Mouse (Mus musculus) small intestine, adult 2 months (tissue): ENCODE data around the gene Cpa1. TPM values are rescaled to one million over a fixed set of nuclear protein-coding genes. Genes with fewer than 3 reads are reported as not detected.

Source experiments
- H3K27ac ChIP-seq: fragments of 200-500 bp; 2 replicates; pipeline ENCODE4 v1.5.1; 2012; ENCODE audit warnings: low read depth, low read length, control low read depth, inconsistent platforms; ENCODE audit not compliant: insufficient read depth
- H3K27me3 ChIP-seq: fragments of 200-500 bp; 2 replicates; pipeline ENCODE4 v1.6.1; 2012; ENCODE audit warnings: mild to moderate bottlenecking, moderate library complexity, low read length, inconsistent platforms; ENCODE audit not compliant: control insufficient read depth, insufficient read depth
- H3K36me3 ChIP-seq: fragments of 200-500 bp; 2 replicates; pipeline ENCODE4 v1.6.1; 2012; ENCODE audit warnings: mild to moderate bottlenecking, low read length, control low read depth, inconsistent platforms; ENCODE audit not compliant: control insufficient read depth, insufficient read depth
- H3K4me1 ChIP-seq: fragments of 200-500 bp; 2 replicates; pipeline ENCODE4 v1.6.1; 2012; ENCODE audit warnings: low read length, inconsistent platforms, mixed read lengths; ENCODE audit not compliant: control insufficient read depth, insufficient read depth, insufficient read length
- H3K4me3 ChIP-seq: fragments of 200-500 bp; 2 replicates; pipeline ENCODE4 v1.5.1; 2012; ENCODE audit warnings: low read depth, mild to moderate bottlenecking, control low read depth, inconsistent platforms, low read length, moderate library complexity
- CTCF ChIP-seq: fragments of 200-500 bp; IDR thresholded peaks from 2 replicates; pipeline ENCODE4 v1.5.1; 2012; ENCODE audit warnings: low read depth, mild to moderate bottlenecking, control low read depth, inconsistent platforms, low read length, moderate library complexity, mixed read lengths; ENCODE audit not compliant: insufficient replicate concordance, insufficient read length; ENCODE audit errors: extremely low read depth
- POLR2A ChIP-seq: fragments of 200-500 bp; IDR thresholded peaks from 2 replicates; pipeline ENCODE4 v1.6.1; 2012; ENCODE audit warnings: low read depth, mild to moderate bottlenecking, control low read depth, inconsistent platforms, low read length, moderate library complexity
- WGBS: fragments of 180-500 bp; shearing (Covaris S2); methylation state at CpG from one replicate; pipeline ENCODE4 v1.1.7; 2018; 5-methylcytosine and 5-hydroxymethylcytosine counted together
- polyA plus RNA-seq: library from polyadenylated mRNA; depleted of rRNA; stranded (reverse); fragments of >200 nt; gene quantifications from 2 replicates; pipeline ENCODE4 v1.2.3, GENCODE M21; 2012; rRNA removed

The Cpa1 gene
- polyA plus RNA-seq, 1 experiment = 10.6 TPM

GRCm38 (mm10) chr6:30680442-30680841 lies 41.4 kb downstream of the Cpa1 start:
- TF ChIP-seq POLR2A (no peak), CTCF (no peak)

GRCm38 (mm10) chr6:30681935-30682900 lies 43.2 kb downstream of the Cpa1 start:
- TF ChIP-seq CTCF = no peak
- TF ChIP-seq POLR2A = no peak
- Histone ChIP-seq H3K27me3 (no peaks in the 10 kb centered on the region), H3K36me3 (no peaks in the 10 kb centered on the region), H3K4me1 (no peaks in the 10 kb centered on the region), H3K4me3 (no peak overlapping the region), H3K27ac (no peak overlapping the region)
- WGBS = 52% methylated on average over 13 of the region's 13 CpGs

More at GRCm38 (mm10) chr6:30680442-30680841, 41.4 kb downstream of the Cpa1 start:
- H3K4me3 ChIP-seq = no peak overlapping the region
- no peak overlapping the region for H3K27ac ChIP-seq
- H3K4me1 ChIP-seq = no peaks in the 10 kb centered on the region
- 92% methylated on average over 7 of the region's 7 CpGs for WGBS
- no peaks in the 10 kb centered on the region for H3K36me3 ChIP-seq
- no peaks in the 10 kb centered on the region for H3K27me3 ChIP-seq

DNA sequence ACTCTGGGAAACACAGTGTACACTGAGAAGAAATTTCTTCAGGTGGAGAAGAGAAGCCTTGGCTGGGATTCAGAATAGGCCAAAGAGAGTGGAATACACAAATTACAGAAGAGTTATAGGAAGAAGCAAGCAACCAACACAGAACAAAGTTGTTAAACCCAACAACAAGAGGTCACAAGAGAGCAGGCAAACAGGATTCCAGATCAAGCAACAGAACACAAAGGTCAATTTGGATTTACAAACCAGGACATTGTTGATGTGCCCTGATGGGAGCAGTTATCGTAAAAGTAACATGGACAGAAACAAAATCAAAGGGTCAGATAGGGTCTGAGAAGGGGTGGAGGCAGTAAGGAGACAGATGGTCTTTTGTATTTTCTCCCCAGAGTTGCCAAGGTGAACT lies 45.6 kb downstream of the Cpa1 start:
- Histone ChIP-seq H3K27ac (no peak overlapping the region), H3K4me3 (no peak overlapping the region), H3K27me3 (no peaks in the 10 kb centered on the region), H3K36me3 (no peaks in the 10 kb centered on the region), H3K4me1 (no peaks in the 10 kb centered on the region)
- TF ChIP-seq POLR2A (no peak), CTCF (no peak)
- WGBS = 88% methylated on average over 1 of the region's 1 CpGs

GRCm38 (mm10) chr6:30687198-30687597 lies 48.2 kb downstream of the Cpa1 start:
- H3K4me1 ChIP-seq = no peaks in the 10 kb centered on the region
- no peak overlapping the region for H3K4me3 ChIP-seq
- WGBS = 90% methylated on average over 7 of the region's 7 CpGs
- no peaks in the 10 kb centered on the region for H3K36me3 ChIP-seq
- no peak for TF ChIP-seq POLR2A
- TF ChIP-seq CTCF = no peak
- no peak overlapping the region for H3K27ac ChIP-seq
- no peaks in the 10 kb centered on the region for H3K27me3 ChIP-seq

DNA sequence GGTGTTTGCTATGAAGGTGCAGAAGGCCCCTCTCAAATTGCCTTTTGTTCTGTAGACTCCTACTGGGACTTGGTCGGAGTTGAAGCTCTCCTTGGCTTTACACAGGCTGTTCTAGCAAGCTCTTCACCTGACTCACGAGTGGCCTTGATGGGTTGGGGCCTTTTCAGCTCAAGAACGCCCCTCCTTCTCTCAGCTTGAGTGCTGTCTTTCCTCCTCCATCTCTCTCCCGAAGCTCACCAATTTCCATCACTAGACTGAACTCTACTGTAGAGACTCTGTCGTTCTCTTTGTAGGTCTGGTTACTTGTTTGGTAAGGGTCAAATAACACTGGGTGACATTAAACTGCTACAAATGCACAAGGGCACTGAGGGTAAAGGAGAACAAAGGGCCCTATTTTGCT lies 53.8 kb downstream of the Cpa1 start:
- Histone ChIP-seq H3K36me3 (no peaks in the 10 kb centered on the region), H3K27me3 (no peaks in the 10 kb centered on the region), H3K4me1 (peaks cover 3% of the 10 kb centered on the region; the same call in 1 of the 2 replicates), H3K27ac (no peak overlapping the region), H3K4me3 (peak overlapping the region; percentile 99)
- WGBS = 66% methylated on average over 5 of the region's 5 CpGs
- no peak for TF ChIP-seq CTCF
- no peak for TF ChIP-seq POLR2A

- peaks cover 3% of the 10 kb centered on the region; the same call in 1 of the 2 replicates for H3K4me1 ChIP-seq
- peak within 1 kb of the TSS; percentile 32; the same call in 1 of the 2 replicates for H3K27ac ChIP-seq
- peak within 1 kb of the TSS; percentile 99 for H3K4me3 ChIP-seq
- H3K36me3 ChIP-seq = no peaks in the 10 kb centered on the region
- TF ChIP-seq CTCF (no peak), POLR2A (no peak)
- WGBS = under 1% methylated on average over 52 of the region's 52 CpGs
- no peaks in the 10 kb centered on the region for H3K27me3 ChIP-seq
Observed at GRCm38 (mm10) chr6:30693350-30693991, 54.5 kb downstream of the Cpa1 start, which contains the start of gene Cep41. Gene Cep41 (minus strand): TSS chr6:30693749.

DNA sequence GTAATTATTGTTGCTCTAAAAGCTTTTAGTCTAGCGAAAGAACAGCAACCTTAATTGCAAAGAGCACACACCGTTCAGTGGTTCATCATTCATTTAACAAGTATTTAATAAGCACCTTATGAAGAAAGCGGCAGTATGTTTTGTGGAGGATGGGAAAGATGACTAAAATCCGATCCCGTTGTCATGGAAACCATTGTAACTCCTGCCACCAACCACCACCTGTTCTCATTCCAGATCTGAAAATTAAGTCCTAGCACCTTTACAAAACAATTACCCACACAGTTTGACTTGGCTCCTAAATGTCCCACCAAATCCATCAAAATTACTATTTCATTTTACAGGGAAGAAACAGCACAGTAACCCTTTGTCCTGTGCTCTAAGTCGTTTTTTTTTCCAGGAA lies 55.2 kb downstream of the Cpa1 start:
- WGBS = 41% methylated on average over 6 of the region's 6 CpGs

More for the DNA sequence above, 55.2 kb downstream of the Cpa1 start:
- no peaks in the 10 kb centered on the region for H3K36me3 ChIP-seq
- H3K4me1 ChIP-seq = peaks cover 3% of the 10 kb centered on the region; the same call in 1 of the 2 replicates
- H3K4me3 ChIP-seq = no peak overlapping the region
- H3K27ac ChIP-seq = no peak overlapping the region
- TF ChIP-seq CTCF (no peak), POLR2A (no peak)
- H3K27me3 ChIP-seq = no peaks in the 10 kb centered on the region

Other genes with a start within 250 kb of the Cpa1 start
- gene Zc3hc1, start 248.2 kb upstream of the Cpa1 start, polyA plus RNA-seq = 2.5 and 5.9 TPM in 2 replicates
- gene Klhdc10, start 237.3 kb upstream of the Cpa1 start, polyA plus RNA-seq = 6.6 and 7.1 TPM in 2 replicates
- 7.3 and 11.4 TPM in 2 replicates for gene Tmem209, start 129.4 kb upstream of the Cpa1 start, polyA plus RNA-seq
- not detected in 2 replicates for gene Ssmem1, start 129.4 kb upstream of the Cpa1 start, polyA plus RNA-seq
- 0.90 and 296 TPM in 2 replicates for gene Cpa2, start 97.6 kb upstream of the Cpa1 start, polyA plus RNA-seq
- not detected in 2 replicates for gene Cpa4, start 70.8 kb upstream of the Cpa1 start, polyA plus RNA-seq
- not detected in 2 replicates for gene Cpa5, start 28.2 kb upstream of the Cpa1 start, polyA plus RNA-seq
- 0.99 and 1.9 TPM in 2 replicates for gene Cep41, start 54.5 kb downstream of the Cpa1 start, polyA plus RNA-seq
- gene Mest, start 84.3 kb downstream of the Cpa1 start, polyA plus RNA-seq = 15.1 and 38.1 TPM in 2 replicates